9 mouse cellular contexts compared by ENCODE assay signal in the genomic region with DNA sequence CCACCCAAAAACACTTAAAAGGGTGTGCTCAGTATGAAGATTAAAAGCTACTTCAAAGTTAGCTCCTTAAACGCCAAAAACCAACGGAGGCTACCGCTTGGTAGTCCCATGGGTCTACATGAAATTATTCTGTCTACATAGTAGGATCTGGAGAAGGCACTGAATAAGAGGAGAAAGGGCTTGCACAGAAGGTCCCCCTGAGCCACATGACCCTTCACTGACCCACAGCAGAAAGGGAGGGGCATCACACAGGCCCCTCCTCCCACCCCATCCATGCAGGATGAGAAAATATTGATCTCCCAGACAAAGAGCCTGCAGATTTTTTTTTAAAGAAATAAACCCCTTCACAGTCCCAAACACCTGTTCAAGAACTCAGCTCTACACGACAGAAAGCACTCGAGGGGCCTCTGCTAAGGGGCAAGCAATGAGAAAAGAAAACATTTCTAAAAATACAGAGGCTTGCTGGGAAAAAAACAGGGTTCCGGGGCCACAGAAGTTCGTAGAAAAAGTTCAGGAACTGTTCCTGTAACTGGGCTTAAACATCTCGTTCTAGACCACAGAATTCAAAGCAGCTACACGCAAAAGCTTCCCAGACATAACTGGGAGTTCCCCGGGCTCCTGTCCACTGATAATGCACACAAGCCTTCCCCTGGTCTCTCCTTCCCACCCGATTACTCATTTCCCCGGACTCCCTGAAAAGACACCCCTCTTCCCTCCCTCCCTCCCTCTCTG. TPM values are rescaled to one million over a fixed set of nuclear protein-coding genes. Genes with fewer than 3 reads are reported as not detected.
DNase-seq lines count a peak whose midpoint lies in the region; ATAC-seq and TF ChIP-seq lines count a peak whose summit lies in the region.
"Had no signal": no experiment of that assay in that cellular context is flagged by ENCODE, and none has a peak within 500 bp of the region (broad histone marks: within the 10 kb centered on the region; RNA-seq: fewer than 3 reads in every experiment).

No protein-coding gene starts in this region.

- WGBS in kidney, adult 2 months: 34% methylated on average over 12 of the region's 12 CpGs
- WGBS in embryonic facial prominence, embryonic 13.5 days: 11% methylated on average over 12 of the region's 12 CpGs
- 11% methylated on average over 12 of the region's 12 CpGs for WGBS in limb, embryonic 13.5 days

- H3K4me1 ChIP-seq in kidney, adult 2 months (ENCODE audit: control insufficient read depth, insufficient read depth, low read length): peaks cover 47% of the 10 kb centered on the region
- peaks cover 65% of the 10 kb centered on the region for H3K4me1 ChIP-seq in embryonic facial prominence, embryonic 13.5 days
- peaks cover 90% of the 10 kb centered on the region for H3K4me1 ChIP-seq in limb, embryonic 13.5 days

- no peaks in the 10 kb centered on the region for H3K9me3 ChIP-seq in embryonic facial prominence, embryonic 13.5 days
- H3K9me3 ChIP-seq in limb, embryonic 13.5 days: no peaks in the 10 kb centered on the region

- H3K27ac ChIP-seq in kidney, adult 2 months (ENCODE audit: insufficient read depth, low read depth, low read length): peak overlapping the region; percentile 83
- H3K27ac ChIP-seq in embryonic facial prominence, embryonic 13.5 days: 0 out of 2 replicates have a peak overlapping the region, but pooled peaks have one; percentile 22
- H3K27ac ChIP-seq in limb, embryonic 13.5 days: 0 out of 2 replicates have a peak overlapping the region, but pooled peaks have one; percentile 28

- no peak for ATAC-seq in embryonic facial prominence, embryonic 13.5 days (ENCODE audit: insufficient number of reproducible peaks, insufficient read depth, low FRiP score, low TSS enrichment, low read depth)
- ATAC-seq in limb, embryonic 13.5 days (ENCODE audit: low FRiP score, low read depth): no peak

- no peak overlapping the region for H3K9ac ChIP-seq in embryonic facial prominence, embryonic 13.5 days
- H3K9ac ChIP-seq in limb, embryonic 13.5 days: no peak overlapping the region

- H3K4me3 ChIP-seq in kidney, adult 2 months (ENCODE audit: insufficient read depth, low read depth, low read length): no peak overlapping the region
- H3K4me3 ChIP-seq in embryonic facial prominence, embryonic 13.5 days: no peak overlapping the region
- H3K4me3 ChIP-seq in limb, embryonic 13.5 days: no peak overlapping the region

- H3K4me2 ChIP-seq in embryonic facial prominence, embryonic 13.5 days: 0 out of 2 replicates have a peak overlapping the region, but pooled peaks have one; percentile 12
- peak overlapping the region; percentile 42 for H3K4me2 ChIP-seq in limb, embryonic 13.5 days (replicated peaks)

- no peak for TF ChIP-seq CTCF in kidney, adult 2 months (conservative IDR thresholded peaks at IDR 0.05; ENCODE audit: insufficient read depth, insufficient read length, low read depth, low read length)

- DNase-seq in kidney, adult 2 months: no peak
- no peak for DNase-seq in kidney, postnatal 25 days
- peak; percentile 86 for DNase-seq in ES-CJ7 (ENCODE audit: low read depth, low spot score)
- no peak for DNase-seq in adrenal gland, adult 18-20 months (ENCODE audit: low spot score in 2 of 2)
- no peak for DNase-seq in adrenal gland, adult 2 months
- DNase-seq in layer of hippocampus, adult 11-12 months (ENCODE audit: low spot score): no peak
- DNase-seq: cerebellum, postnatal 36 days had no signal

- no peaks in the 10 kb centered on the region for H3K27me3 ChIP-seq in kidney, adult 2 months (replicated peaks; ENCODE audit: control insufficient read depth, insufficient read depth, low read length)
- H3K27me3 ChIP-seq in embryonic facial prominence, embryonic 13.5 days: no peaks in the 10 kb centered on the region
- peaks cover 4% of the 10 kb centered on the region; the same call in 1 of the 2 replicates for H3K27me3 ChIP-seq in limb, embryonic 13.5 days

- no peaks in the 10 kb centered on the region for H3K36me3 ChIP-seq in kidney, adult 2 months (ENCODE audit: control insufficient read depth, insufficient read depth, low read length)
- peaks cover 12% of the 10 kb centered on the region for H3K36me3 ChIP-seq in embryonic facial prominence, embryonic 13.5 days
- H3K36me3 ChIP-seq in limb, embryonic 13.5 days: peaks cover 25% of the 10 kb centered on the region; the same call in 1 of the 2 replicates

- no peak for TF ChIP-seq POLR2A in kidney, adult 2 months (IDR thresholded peaks at IDR 0.05; ENCODE audit: low read depth, low read length)

RNA-seq across cellular contexts. Expression of gene Msi2, which starts 27.6 kb away (rescaled TPM):
- polyA plus RNA-seq in kidney, adult 2 months (2012; rRNA removed): 40.4 and 43.5 TPM in 2 replicates
- 18.7 and 19.0 TPM in 2 replicates for polyA plus RNA-seq in embryonic facial prominence, embryonic 13.5 days (2015; fragmentation: Nextera tagmentation; extraction: Ambion mirVana)
- 21.1 and 21.3 TPM in 2 replicates for polyA plus RNA-seq in limb, embryonic 13.5 days (2015; fragmentation: Nextera tagmentation; extraction: Ambion mirVana)
- 100 to 1,000 TPM; 196 to 204 TPM for total RNA-seq in adrenal gland, adult 18-20 months (2021)
- total RNA-seq in adrenal gland, adult 2 months (2021): 100 to 1,000 TPM; 205 to 214 TPM
- polyA plus RNA-seq in adrenal gland, adult 2 months (2012; rRNA removed): 39.1 and 40.3 TPM in 2 replicates

Comparison
In these comparisons a context has a peak if more than half of its experiments do, and no peak if none do; other contexts are left out.
1. H3K27ac ChIP-seq: peak in every context shown above with its lines; median percentile 83 in kidney, adult 2 months; 28 in limb, embryonic 13.5 days; 22 in embryonic facial prominence, embryonic 13.5 days.